In the genomic region with DNA sequence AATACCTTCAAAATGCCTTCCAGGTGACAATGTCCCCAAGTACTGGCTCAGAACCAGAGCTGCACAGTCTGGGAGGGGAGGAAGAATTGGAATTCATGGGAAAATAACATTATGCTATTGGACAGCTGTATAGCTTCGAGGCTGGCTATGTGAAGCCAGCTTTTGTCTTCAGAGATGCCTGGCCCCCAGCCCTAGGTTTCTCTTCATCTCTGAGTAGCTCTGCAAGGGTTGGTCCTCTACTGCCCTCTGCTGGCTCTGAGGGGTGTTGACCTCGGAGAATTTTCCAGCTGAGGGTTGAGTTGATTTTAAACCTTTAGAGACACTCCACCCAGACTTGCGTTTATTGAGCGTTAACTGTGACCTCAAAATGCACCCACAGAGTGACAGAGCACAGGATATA, we compare ENCODE assay signal across 8 mouse cellular contexts.
A peak's percentile ranks its signal among the peaks of the same experiment; 100 is the strongest.
DNase-seq lines count a peak whose midpoint lies in the region; ATAC-seq and TF ChIP-seq lines count a peak whose summit lies in the region.

No protein-coding gene starts in this region.

- no peaks in the 10 kb centered on the region for H3K27me3 ChIP-seq in heart, embryonic 14.5 days (ENCODE audit: control insufficient read depth, insufficient read depth, low read length)
- no peaks in the 10 kb centered on the region for H3K27me3 ChIP-seq in kidney, postnatal 0 days (ENCODE audit: insufficient read depth, low read length)
- H3K27me3 ChIP-seq in liver, embryonic 11.5 days (replicated peaks; ENCODE audit: control insufficient read depth, insufficient read depth, low read length), result no peaks in the 10 kb centered on the region
- H3K27me3 ChIP-seq in stomach, postnatal 0 days (ENCODE audit: control insufficient read depth, insufficient read depth, low read length), result no peaks in the 10 kb centered on the region

- TF ChIP-seq CTCF in bone marrow macrophage, adult 2 months (IDR thresholded peaks at IDR 0.05; ENCODE audit: low read depth, low read length), result peak; percentile 98
- peak; percentile 40; the same call in 1 of the 2 replicates for TF ChIP-seq CTCF in embryonic fibroblast, embryonic 13.5 days (IDR thresholded peaks at IDR 0.05; ENCODE audit: borderline replicate concordance, insufficient read depth, low read length)
- TF ChIP-seq CTCF in kidney, postnatal 0 days (IDR thresholded peaks at IDR 0.05; ENCODE audit: low read depth), result peak; percentile 91
- TF ChIP-seq CTCF in stomach, postnatal 0 days (IDR thresholded peaks at IDR 0.05; ENCODE audit: low read depth), result peak; percentile 93

- no peak for ATAC-seq in heart, embryonic 14.5 days (ENCODE audit: insufficient number of reproducible peaks, insufficient read depth, low FRiP score, low read depth)
- peak; percentile 36; the same call in 1 of the 2 replicates for ATAC-seq in kidney, postnatal 0 days (replicated peaks; ENCODE audit: low FRiP score, low read depth)
- no peak for ATAC-seq in liver, embryonic 11.5 days (replicated peaks; ENCODE audit: low FRiP score)
- ATAC-seq in stomach, postnatal 0 days (ENCODE audit: low FRiP score, low TSS enrichment), result 0 out of 2 replicates have a peak, but pooled peaks have one; percentile 52

- H3K36me3 ChIP-seq in heart, embryonic 14.5 days (ENCODE audit: control insufficient read depth, insufficient read depth, low read length), result no peaks in the 10 kb centered on the region
- H3K36me3 ChIP-seq in kidney, postnatal 0 days (ENCODE audit: insufficient read depth, low read length), result no peaks in the 10 kb centered on the region
- no peaks in the 10 kb centered on the region for H3K36me3 ChIP-seq in liver, embryonic 11.5 days (ENCODE audit: control insufficient read depth, insufficient read depth, low read length)
- H3K36me3 ChIP-seq in stomach, postnatal 0 days (ENCODE audit: control insufficient read depth, insufficient read depth, low read length), result no peaks in the 10 kb centered on the region

- H3K4me1 ChIP-seq in bone marrow macrophage, adult 2 months (ENCODE audit: control insufficient read depth, insufficient read depth, low read length), result peaks cover 8% of the 10 kb centered on the region
- H3K4me1 ChIP-seq in embryonic fibroblast, embryonic 13.5 days (ENCODE audit: control insufficient read depth, insufficient read depth, low read length), result peaks cover 10% of the 10 kb centered on the region
- peaks cover 8 to 10% of the 10 kb centered on the region in 2 experiments; a peak in 2 of 4 replicates for H3K4me1 ChIP-seq in heart, embryonic 14.5 days (ENCODE audit: control insufficient read depth in 2 of 2, insufficient read depth in 2 of 2, low read length in 2 of 2)
- H3K4me1 ChIP-seq in kidney, postnatal 0 days (replicated peaks; ENCODE audit: insufficient read depth, low read length), result no peaks in the 10 kb centered on the region
- peaks cover 8% of the 10 kb centered on the region; the same call in 1 of the 2 replicates for H3K4me1 ChIP-seq in liver, embryonic 11.5 days (replicated peaks; ENCODE audit: control insufficient read depth, insufficient read depth, low read length)
- no peaks in the 10 kb centered on the region for H3K4me1 ChIP-seq in stomach, postnatal 0 days (replicated peaks; ENCODE audit: control insufficient read depth, insufficient read depth)

- no peaks in the 10 kb centered on the region for H3K9me3 ChIP-seq in heart, embryonic 14.5 days (ENCODE audit: control insufficient read depth, low read length)
- H3K9me3 ChIP-seq in kidney, postnatal 0 days (replicated peaks; ENCODE audit: low read length), result no peaks in the 10 kb centered on the region
- H3K9me3 ChIP-seq in liver, embryonic 11.5 days (ENCODE audit: control insufficient read depth, low read length), result no peaks in the 10 kb centered on the region
- no peaks in the 10 kb centered on the region for H3K9me3 ChIP-seq in stomach, postnatal 0 days (ENCODE audit: control insufficient read depth, low read length)

- H3K4me2 ChIP-seq in heart, embryonic 14.5 days (ENCODE audit: low read length), result peak overlapping the region; percentile 30
- H3K4me2 ChIP-seq in kidney, postnatal 0 days (ENCODE audit: low read length), result peak overlapping the region; percentile 39; the same call in 1 of the 2 replicates
- peak overlapping the region; percentile 14; the same call in 1 of the 2 replicates for H3K4me2 ChIP-seq in liver, embryonic 11.5 days
- peak overlapping the region; percentile 15; the same call in 1 of the 2 replicates for H3K4me2 ChIP-seq in stomach, postnatal 0 days (replicated peaks; ENCODE audit: low read depth)

- TF ChIP-seq POLR2A in bone marrow macrophage, adult 2 months (IDR thresholded peaks at IDR 0.05; ENCODE audit: borderline replicate concordance, low read depth, low read length), result no peak
- no peak for TF ChIP-seq POLR2A in embryonic fibroblast, embryonic 13.5 days (IDR thresholded peaks at IDR 0.05; ENCODE audit: low read depth, low read length)

- H3K9ac ChIP-seq in heart, embryonic 14.5 days (ENCODE audit: low read length), result no peak overlapping the region
- H3K9ac ChIP-seq in kidney, postnatal 0 days (ENCODE audit: low read depth, low read length), result no peak overlapping the region
- no peak overlapping the region for H3K9ac ChIP-seq in liver, embryonic 11.5 days (ENCODE audit: low read depth, low read length)
- H3K9ac ChIP-seq in stomach, postnatal 0 days (ENCODE audit: low read length), result no peak overlapping the region

- DNase-seq in CD8-positive naive resting alpha-beta T cell, adult 2 months (ENCODE audit: low read depth in 2 of 2, low spot score in 2 of 2), result peak; percentile 24 to 43
- DNase-seq in kidney, postnatal 0 days (ENCODE audit: low spot score), result peak; percentile 81
- DNase-seq in liver, embryonic 11.5 days (ENCODE audit: low spot score), result no peak
- DNase-seq in neural tube, embryonic 10.5 days (ENCODE audit: extremely low spot score, low spot score), result peak; percentile 85
- peak; percentile 75 for DNase-seq in stomach, postnatal 0 days (ENCODE audit: low spot score)

- H3K4me3 ChIP-seq in bone marrow macrophage, adult 2 months (ENCODE audit: insufficient read depth, low read length), result no peak overlapping the region
- H3K4me3 ChIP-seq in embryonic fibroblast, embryonic 13.5 days (ENCODE audit: insufficient read depth, low read length), result no peak overlapping the region
- H3K4me3 ChIP-seq in heart, embryonic 14.5 days (ENCODE audit: control insufficient read depth in 1 of 2, insufficient read depth in 1 of 2, low read depth in 1 of 2, low read length in 2 of 2), result no peak overlapping the region
- no peak overlapping the region for H3K4me3 ChIP-seq in kidney, postnatal 0 days (replicated peaks; ENCODE audit: low read depth, low read length)
- no peak overlapping the region for H3K4me3 ChIP-seq in liver, embryonic 11.5 days (ENCODE audit: low read depth, low read length)
- no peak overlapping the region for H3K4me3 ChIP-seq in stomach, postnatal 0 days (ENCODE audit: low read depth, low read length)

- 9% methylated on average over 4 of the region's 4 CpGs for WGBS in heart, embryonic 14.5 days
- 2% methylated on average over 4 of the region's 4 CpGs for WGBS in kidney, postnatal 0 days
- 8% methylated on average over 4 of the region's 4 CpGs for WGBS in liver, embryonic 11.5 days
- under 1% methylated on average over 4 of the region's 4 CpGs for WGBS in stomach, postnatal 0 days

- no peak overlapping the region for H3K27ac ChIP-seq in bone marrow macrophage, adult 2 months (ENCODE audit: insufficient read depth, low read depth, low read length)
- H3K27ac ChIP-seq in embryonic fibroblast, embryonic 13.5 days (ENCODE audit: insufficient read depth, low read length), result no peak overlapping the region
- H3K27ac ChIP-seq in heart, embryonic 14.5 days (replicated peaks in 1 of 2; ENCODE audit: control insufficient read depth in 1 of 2, insufficient read depth in 1 of 2, low read depth in 2 of 2, low read length in 2 of 2), result no peak overlapping the region
- H3K27ac ChIP-seq in kidney, postnatal 0 days, result no peak overlapping the region
- H3K27ac ChIP-seq in liver, embryonic 11.5 days (ENCODE audit: low read depth, low read length), result no peak overlapping the region
- no peak overlapping the region for H3K27ac ChIP-seq in stomach, postnatal 0 days (replicated peaks)

- no peak for TF ChIP-seq EP300 in stomach, postnatal 0 days (optimal IDR thresholded peaks at IDR 0.05)

Comparison
In these comparisons a context has a peak if more than half of its experiments do, and no peak if none do; other contexts are left out.
1. CTCF ChIP-seq: peak in every context shown above with its lines; median percentile 98 in bone marrow macrophage, adult 2 months; 93 in stomach, postnatal 0 days; 91 in kidney, postnatal 0 days; 40 in embryonic fibroblast, embryonic 13.5 days.
2. ATAC-seq: peak in kidney, postnatal 0 days (single experiment) and stomach, postnatal 0 days (single experiment); none in heart, embryonic 14.5 days (single experiment) and liver, embryonic 11.5 days (single experiment).
3. Peak in every context shown above with its lines, with median percentiles within 50 percentile points of each other: H3K4me2 ChIP-seq.